Mouse (Mus musculus): ENCODE results near the gene Def6. TPM values are rescaled to one million over a fixed set of nuclear protein-coding genes. Genes with fewer than 3 reads are reported as not detected.

The Def6 gene
- total RNA-seq, 1 experiment: 17.6 TPM

- DNase-seq (ENCODE audit: low read depth, low spot score): no peak
- Histone ChIP-seq H3K36me3 (ENCODE audit: control insufficient read depth, insufficient read depth, low read length, poor library complexity, severe bottlenecking) (peaks cover 2% of the 10 kb centered on the region; the same call in 1 of the 2 replicates), H3K9ac (ENCODE audit: insufficient read depth, low read depth, low read length, poor library complexity, severe bottlenecking) (no peak overlapping the region), H3K27ac (ENCODE audit: insufficient read depth, low read depth, low read length, poor library complexity, severe bottlenecking) (no peak overlapping the region), H3K9me3 (ENCODE audit: control insufficient read depth, insufficient read depth, low read depth, low read length) (no peaks in the 10 kb centered on the region), H3K4me3 (ENCODE audit: insufficient read depth in 1 of 2, low read depth in 1 of 2, low read length in 2 of 2, poor library complexity in 1 of 2, severe bottlenecking in 1 of 2) (no peak overlapping the region), H3K4me1 (ENCODE audit: control insufficient read depth in 2 of 2, insufficient read depth in 2 of 2, low read length in 2 of 2, poor library complexity in 1 of 2) (no peaks in the 10 kb centered on the region)
- in situ Hi-C loops (cut with MboI; ENCODE audit: low sequenced_read_pairs in 2 of 2, unreplicated experiment in 2 of 2): no loop called here
- no peak for TF ChIP-seq CHD2 (IDR thresholded peaks at IDR 0.05; ENCODE audit: low read depth, low read length)
- TF ChIP-seq MAFK (IDR thresholded peaks at IDR 0.05; ENCODE audit: insufficient read depth, low read depth, low read length): no peak
- no peak for TF ChIP-seq ZC3H11A (IDR thresholded peaks at IDR 0.05; ENCODE audit: borderline replicate concordance, low read depth, low read length)
Observed at GRCm38 (mm10) chr17:28192754-28193153, 14.8 kb upstream of the Def6 start.

GRCm38 (mm10) chr17:28193559-28193958, 14.0 kb upstream of the Def6 start:
- H3K27ac ChIP-seq (ENCODE audit: insufficient read depth, low read depth, low read length, poor library complexity, severe bottlenecking): no peak overlapping the region
- in situ Hi-C loops (cut with MboI; ENCODE audit: low sequenced_read_pairs in 2 of 2, unreplicated experiment in 2 of 2): no loop called here
- no peaks in the 10 kb centered on the region for H3K9me3 ChIP-seq (ENCODE audit: control insufficient read depth, insufficient read depth, low read depth, low read length)
- no peaks in the 10 kb centered on the region for H3K4me1 ChIP-seq (ENCODE audit: control insufficient read depth in 2 of 2, insufficient read depth in 2 of 2, low read length in 2 of 2, poor library complexity in 1 of 2)
- no peak for DNase-seq (ENCODE audit: low read depth, low spot score)
- no peak overlapping the region for H3K4me3 ChIP-seq (ENCODE audit: insufficient read depth in 1 of 2, low read depth in 1 of 2, low read length in 2 of 2, poor library complexity in 1 of 2, severe bottlenecking in 1 of 2)
- no peak overlapping the region for H3K9ac ChIP-seq (ENCODE audit: insufficient read depth, low read depth, low read length, poor library complexity, severe bottlenecking)
- TF ChIP-seq ZNF384 (IDR thresholded peaks at IDR 0.05; ENCODE audit: low read depth, low read length): no peak
- no peak for TF ChIP-seq HCFC1 (IDR thresholded peaks at IDR 0.05; ENCODE audit: borderline replicate concordance, insufficient read depth, low read length)
- no peak for TF ChIP-seq ZC3H11A (IDR thresholded peaks at IDR 0.05; ENCODE audit: borderline replicate concordance, low read depth, low read length)
- no peak for TF ChIP-seq MAFK (IDR thresholded peaks at IDR 0.05; ENCODE audit: insufficient read depth, low read depth, low read length)
- no peak for TF ChIP-seq CHD2 (IDR thresholded peaks at IDR 0.05; ENCODE audit: low read depth, low read length)
- peaks cover 2% of the 10 kb centered on the region; the same call in 1 of the 2 replicates for H3K36me3 ChIP-seq (ENCODE audit: control insufficient read depth, insufficient read depth, low read length, poor library complexity, severe bottlenecking)

- Histone ChIP-seq H3K9me3 (ENCODE audit: control insufficient read depth, insufficient read depth, low read depth, low read length) (no peaks in the 10 kb centered on the region), H3K36me3 (ENCODE audit: control insufficient read depth, insufficient read depth, low read length, poor library complexity, severe bottlenecking) (peaks cover 2% of the 10 kb centered on the region; the same call in 1 of the 2 replicates), H3K4me3 (ENCODE audit: insufficient read depth in 1 of 2, low read depth in 1 of 2, low read length in 2 of 2, poor library complexity in 1 of 2, severe bottlenecking in 1 of 2) (no peak overlapping the region), H3K27ac (ENCODE audit: insufficient read depth, low read depth, low read length, poor library complexity, severe bottlenecking) (no peak overlapping the region), H3K9ac (ENCODE audit: insufficient read depth, low read depth, low read length, poor library complexity, severe bottlenecking) (no peak overlapping the region), H3K4me1 (ENCODE audit: control insufficient read depth in 2 of 2, insufficient read depth in 2 of 2, low read length in 2 of 2, poor library complexity in 1 of 2) (no peaks in the 10 kb centered on the region)
- DNase-seq (ENCODE audit: low read depth, low spot score): no peak
- in situ Hi-C loops (cut with MboI; ENCODE audit: low sequenced_read_pairs in 2 of 2, unreplicated experiment in 2 of 2): no loop called here
- TF ChIP-seq CHD2 (IDR thresholded peaks at IDR 0.05; ENCODE audit: low read depth, low read length) (no peak), ZC3H11A (IDR thresholded peaks at IDR 0.05; ENCODE audit: borderline replicate concordance, low read depth, low read length) (no peak), HCFC1 (IDR thresholded peaks at IDR 0.05; ENCODE audit: borderline replicate concordance, insufficient read depth, low read length) (no peak), ZNF384 (IDR thresholded peaks at IDR 0.05; ENCODE audit: low read depth, low read length) (no peak), MAFK (IDR thresholded peaks at IDR 0.05; ENCODE audit: insufficient read depth, low read depth, low read length) (no peak)
Observed at GRCm38 (mm10) chr17:28195033-28195432, 12.5 kb upstream of the Def6 start.

GRCm38 (mm10) chr17:28197646-28198045, 9.9 kb upstream of the Def6 start:
- Histone ChIP-seq H3K27ac (ENCODE audit: insufficient read depth, low read depth, low read length, poor library complexity, severe bottlenecking) (no peak overlapping the region), H3K9ac (ENCODE audit: insufficient read depth, low read depth, low read length, poor library complexity, severe bottlenecking) (no peak overlapping the region), H3K9me3 (ENCODE audit: control insufficient read depth, insufficient read depth, low read depth, low read length) (no peaks in the 10 kb centered on the region), H3K4me3 (ENCODE audit: insufficient read depth in 1 of 2, low read depth in 1 of 2, low read length in 2 of 2, poor library complexity in 1 of 2, severe bottlenecking in 1 of 2) (no peak overlapping the region), H3K36me3 (ENCODE audit: control insufficient read depth, insufficient read depth, low read length, poor library complexity, severe bottlenecking) (peaks cover 2% of the 10 kb centered on the region; the same call in 1 of the 2 replicates), H3K4me1 (ENCODE audit: control insufficient read depth in 2 of 2, insufficient read depth in 2 of 2, low read length in 2 of 2, poor library complexity in 1 of 2) (no peaks in the 10 kb centered on the region)
- DNase-seq (ENCODE audit: low read depth, low spot score): no peak
- in situ Hi-C loops (cut with MboI; ENCODE audit: low sequenced_read_pairs in 2 of 2, unreplicated experiment in 2 of 2): no loop called here
- TF ChIP-seq CHD2 (IDR thresholded peaks at IDR 0.05; ENCODE audit: low read depth, low read length) (no peak), ZC3H11A (IDR thresholded peaks at IDR 0.05; ENCODE audit: borderline replicate concordance, low read depth, low read length) (no peak), MAFK (IDR thresholded peaks at IDR 0.05; ENCODE audit: insufficient read depth, low read depth, low read length) (no peak), HCFC1 (IDR thresholded peaks at IDR 0.05; ENCODE audit: borderline replicate concordance, insufficient read depth, low read length) (no peak), ZNF384 (IDR thresholded peaks at IDR 0.05; ENCODE audit: low read depth, low read length) (no peak)

GRCm38 (mm10) chr17:28201982-28202381, 5.6 kb upstream of the Def6 start:
- Histone ChIP-seq H3K4me3 (ENCODE audit: insufficient read depth in 1 of 2, low read depth in 1 of 2, low read length in 2 of 2, poor library complexity in 1 of 2, severe bottlenecking in 1 of 2) (no peak overlapping the region), H3K27ac (ENCODE audit: insufficient read depth, low read depth, low read length, poor library complexity, severe bottlenecking) (no peak overlapping the region), H3K9ac (ENCODE audit: insufficient read depth, low read depth, low read length, poor library complexity, severe bottlenecking) (no peak overlapping the region), H3K36me3 (ENCODE audit: control insufficient read depth, insufficient read depth, low read length, poor library complexity, severe bottlenecking) (no peaks in the 10 kb centered on the region; the same call in 1 of the 2 replicates), H3K4me1 (ENCODE audit: control insufficient read depth in 2 of 2, insufficient read depth in 2 of 2, low read length in 2 of 2, poor library complexity in 1 of 2) (peaks cover 3 to 5% of the 10 kb centered on the region in 2 experiments), H3K9me3 (ENCODE audit: control insufficient read depth, insufficient read depth, low read depth, low read length) (no peaks in the 10 kb centered on the region)
- DNase-seq (ENCODE audit: low read depth, low spot score): no peak
- in situ Hi-C loops (cut with MboI; ENCODE audit: low sequenced_read_pairs in 2 of 2, unreplicated experiment in 2 of 2): no loop called here
- TF ChIP-seq MAFK (IDR thresholded peaks at IDR 0.05; ENCODE audit: insufficient read depth, low read depth, low read length): no peak
- no peak for TF ChIP-seq HCFC1 (IDR thresholded peaks at IDR 0.05; ENCODE audit: borderline replicate concordance, insufficient read depth, low read length)
- TF ChIP-seq CHD2 (IDR thresholded peaks at IDR 0.05; ENCODE audit: low read depth, low read length): no peak
- TF ChIP-seq ZNF384 (IDR thresholded peaks at IDR 0.05; ENCODE audit: low read depth, low read length): no peak
- TF ChIP-seq ZC3H11A (IDR thresholded peaks at IDR 0.05; ENCODE audit: borderline replicate concordance, low read depth, low read length): no peak

Measured in ES-E14 (cell line).